Mouse (Mus musculus): ENCODE results near the gene Uqcc1. TPM values are rescaled to one million over a fixed set of nuclear protein-coding genes. Genes with fewer than 3 reads are reported as not detected.

Uqcc1 gene
- polyA plus RNA-seq, 2 experiments = 17.4 to 25.6 TPM

DNA sequence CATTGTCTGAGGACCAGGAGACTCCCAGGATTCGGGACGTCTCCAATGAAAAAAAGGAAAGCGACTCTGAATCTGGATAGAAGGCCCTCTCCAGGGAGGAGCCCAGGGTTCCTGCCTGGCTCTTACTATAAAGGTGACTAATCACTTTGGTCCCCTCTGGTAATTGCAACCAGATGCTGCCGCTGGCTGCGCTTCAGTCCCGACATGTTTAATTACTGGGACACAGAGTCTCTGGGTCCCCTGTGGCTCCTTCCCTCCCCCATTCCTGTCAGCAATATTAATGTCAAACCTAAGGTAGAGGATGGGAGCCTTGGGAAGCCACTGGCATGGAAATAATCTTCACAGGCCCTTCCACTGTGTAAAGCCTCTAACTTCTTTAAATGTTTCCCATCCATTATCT, 19.3 kb upstream of the Uqcc1 start:
- 62% methylated on average over 6 of the region's 6 CpGs for WGBS (ENCODE audit: insufficient replicate concordance)
- DNase-seq (ENCODE audit: low read depth in 3 of 3, low spot score in 3 of 3) = no peak
- Histone ChIP-seq H3K9ac (replicated peaks) (no peak overlapping the region), H3K9me3 (ENCODE audit: control insufficient read depth, low read length) (no peaks in the 10 kb centered on the region), H3K27me3 (ENCODE audit: control insufficient read depth, insufficient read depth, low read length) (no peaks in the 10 kb centered on the region), H3K36me3 (replicated peaks; ENCODE audit: control insufficient read depth, insufficient read depth, low read depth) (no peaks in the 10 kb centered on the region), H3K4me3 (ENCODE audit: insufficient read depth in 1 of 2, low read depth in 2 of 2, low read length in 2 of 2) (no peak overlapping the region), H3K4me1 (replicated peaks; ENCODE audit: control insufficient read depth in 2 of 2, insufficient read depth in 2 of 2, low read length in 1 of 2) (peaks cover 7 to 21% of the 10 kb centered on the region in 2 experiments; a peak in 3 of 4 replicates), H3K27ac (no peak overlapping the region), H3K4me2 (ENCODE audit: low read depth) (no peak overlapping the region)
- TF ChIP-seq CTCF (IDR thresholded peaks at IDR 0.05; ENCODE audit: low read depth) = no peak
- ATAC-seq (ENCODE audit: insufficient read depth) = no peak

DNA sequence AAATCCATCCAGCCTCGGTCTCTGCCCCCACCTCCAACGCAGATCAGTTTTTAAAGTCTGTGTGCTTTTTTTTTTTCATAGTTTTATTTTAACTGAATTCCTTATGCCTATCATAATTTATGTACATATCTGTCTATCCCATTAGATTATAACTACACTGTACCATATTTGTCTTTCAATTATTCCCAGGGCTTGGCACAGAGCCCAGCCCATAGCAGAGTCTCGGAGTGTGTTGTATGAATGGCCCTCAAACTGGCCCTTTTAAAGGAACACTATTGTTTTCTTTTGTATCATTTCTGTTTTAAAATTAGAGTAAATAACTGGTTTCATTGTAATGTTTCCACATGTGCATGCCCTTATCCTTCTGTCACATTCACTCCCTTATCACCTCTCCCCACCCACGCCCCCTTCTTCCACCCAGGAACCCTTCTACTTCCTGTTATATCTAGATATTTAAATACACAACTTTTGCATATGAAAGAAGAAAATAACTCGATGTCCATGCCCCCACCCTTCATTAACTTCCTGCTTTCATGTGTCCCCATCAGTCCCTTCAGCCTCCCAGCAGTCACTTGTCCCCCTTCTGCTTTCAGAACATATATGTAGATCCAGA, 17.4 kb upstream of the Uqcc1 start:
- Histone ChIP-seq H3K4me2 (ENCODE audit: low read depth) (peak overlapping the region; percentile 40), H3K27ac (peak overlapping the region; percentile 4; the same call in 1 of the 2 replicates), H3K4me3 (ENCODE audit: insufficient read depth in 1 of 2, low read depth in 2 of 2, low read length in 2 of 2) (no peak overlapping the region), H3K27me3 (ENCODE audit: control insufficient read depth, insufficient read depth, low read length) (no peaks in the 10 kb centered on the region), H3K9me3 (ENCODE audit: control insufficient read depth, low read length) (no peaks in the 10 kb centered on the region), H3K9ac (replicated peaks) (0 out of 2 replicates have a peak overlapping the region, but pooled peaks have one; percentile 4), H3K4me1 (replicated peaks; ENCODE audit: control insufficient read depth in 2 of 2, insufficient read depth in 2 of 2, low read length in 1 of 2) (peaks cover 7 to 21% of the 10 kb centered on the region in 2 experiments; a peak in 3 of 4 replicates), H3K36me3 (replicated peaks; ENCODE audit: control insufficient read depth, insufficient read depth, low read depth) (no peaks in the 10 kb centered on the region)
- DNase-seq (ENCODE audit: low read depth in 3 of 3, low spot score in 3 of 3) (peak; percentile 40 to 68 (median 58)), ATAC-seq (ENCODE audit: insufficient read depth) (peak; percentile 74)
- WGBS (ENCODE audit: insufficient replicate concordance) = 44% methylated on average over 5 of the region's 5 CpGs
- peak; percentile 56 for TF ChIP-seq EP300 (IDR thresholded peaks at IDR 0.05; ENCODE audit: low read depth)
- no peak for TF ChIP-seq CTCF (IDR thresholded peaks at IDR 0.05; ENCODE audit: low read depth)

GRCm38 (mm10) chr2:155946499-155946898, 16.4 kb upstream of the Uqcc1 start:
- WGBS (ENCODE audit: insufficient replicate concordance) = 53% methylated on average over 4 of the region's 4 CpGs
- no peak for TF ChIP-seq EP300 (IDR thresholded peaks at IDR 0.05; ENCODE audit: low read depth)
- TF ChIP-seq CTCF (IDR thresholded peaks at IDR 0.05; ENCODE audit: low read depth) = no peak
- Histone ChIP-seq H3K27ac (no peak overlapping the region), H3K9ac (replicated peaks) (no peak overlapping the region), H3K27me3 (ENCODE audit: control insufficient read depth, insufficient read depth, low read length) (no peaks in the 10 kb centered on the region), H3K4me3 (ENCODE audit: insufficient read depth in 1 of 2, low read depth in 2 of 2, low read length in 2 of 2) (no peak overlapping the region), H3K9me3 (ENCODE audit: control insufficient read depth, low read length) (no peaks in the 10 kb centered on the region), H3K4me2 (ENCODE audit: low read depth) (no peak overlapping the region), H3K4me1 (replicated peaks; ENCODE audit: control insufficient read depth in 2 of 2, insufficient read depth in 2 of 2, low read length in 1 of 2) (peaks cover 7 to 20% of the 10 kb centered on the region in 2 experiments; a peak in 3 of 4 replicates), H3K36me3 (replicated peaks; ENCODE audit: control insufficient read depth, insufficient read depth, low read depth) (no peaks in the 10 kb centered on the region)
- DNase-seq (ENCODE audit: low read depth in 3 of 3, low spot score in 3 of 3) = no peak
- ATAC-seq (ENCODE audit: insufficient read depth) = peak; percentile 10; the same call in 1 of the 2 replicates

DNA sequence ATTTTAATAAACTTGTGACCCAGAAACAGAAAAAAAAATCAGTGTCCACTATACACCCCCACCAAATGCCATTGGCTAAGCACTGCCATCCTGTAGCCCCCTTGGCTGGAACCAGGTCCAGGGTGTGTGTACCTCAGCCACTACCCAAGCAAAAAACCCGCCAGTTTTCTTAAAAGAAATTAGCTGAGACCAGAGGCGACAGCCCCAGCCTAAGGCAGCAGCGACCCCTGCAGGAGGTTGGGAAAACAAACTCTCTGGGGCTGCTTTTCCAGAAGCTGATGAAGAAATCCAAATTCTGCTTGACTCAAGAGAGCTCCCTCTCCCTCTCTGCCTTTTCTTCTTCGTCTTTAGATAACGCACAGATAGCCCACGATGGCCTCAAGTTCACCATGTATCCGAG, 16.0 kb upstream of the Uqcc1 start:
- 1% methylated on average over 7 of the region's 7 CpGs for WGBS (ENCODE audit: insufficient replicate concordance)
- Histone ChIP-seq H3K4me3 (ENCODE audit: insufficient read depth in 1 of 2, low read depth in 2 of 2, low read length in 2 of 2) (no peak overlapping the region), H3K9ac (replicated peaks) (no peak overlapping the region), H3K4me2 (ENCODE audit: low read depth) (no peak overlapping the region), H3K27me3 (ENCODE audit: control insufficient read depth, insufficient read depth, low read length) (no peaks in the 10 kb centered on the region), H3K9me3 (ENCODE audit: control insufficient read depth, low read length) (no peaks in the 10 kb centered on the region), H3K36me3 (replicated peaks; ENCODE audit: control insufficient read depth, insufficient read depth, low read depth) (no peaks in the 10 kb centered on the region), H3K27ac (no peak overlapping the region), H3K4me1 (replicated peaks; ENCODE audit: control insufficient read depth in 2 of 2, insufficient read depth in 2 of 2, low read length in 1 of 2) (peaks cover 7 to 19% of the 10 kb centered on the region in 2 experiments; a peak in 3 of 4 replicates)
- no peak for TF ChIP-seq EP300 (IDR thresholded peaks at IDR 0.05; ENCODE audit: low read depth)
- TF ChIP-seq CTCF (IDR thresholded peaks at IDR 0.05; ENCODE audit: low read depth) = peak; percentile 90
- ATAC-seq (ENCODE audit: insufficient read depth) (peak; percentile 19; the same call in 1 of the 2 replicates), DNase-seq (ENCODE audit: low read depth in 3 of 3, low spot score in 3 of 3) (peak; percentile 53 to 61 (median 54))

- no peak overlapping the region for H3K27ac ChIP-seq
- no peak for TF ChIP-seq EP300 (IDR thresholded peaks at IDR 0.05; ENCODE audit: low read depth)
- TF ChIP-seq CTCF (IDR thresholded peaks at IDR 0.05; ENCODE audit: low read depth) = no peak
- H3K4me3 ChIP-seq (ENCODE audit: insufficient read depth in 1 of 2, low read depth in 2 of 2, low read length in 2 of 2) = no peak overlapping the region
- 76% methylated on average over 5 of the region's 5 CpGs for WGBS (ENCODE audit: insufficient replicate concordance)
- no peaks in the 10 kb centered on the region for H3K27me3 ChIP-seq (ENCODE audit: control insufficient read depth, insufficient read depth, low read length)
- ATAC-seq (ENCODE audit: insufficient read depth) (no peak), DNase-seq (ENCODE audit: low read depth in 3 of 3, low spot score in 3 of 3) (no peak)
- H3K4me2 ChIP-seq (ENCODE audit: low read depth) = no peak overlapping the region
- H3K4me1 ChIP-seq (replicated peaks; ENCODE audit: control insufficient read depth in 2 of 2, insufficient read depth in 2 of 2, low read length in 1 of 2) = peaks cover 7 to 19% of the 10 kb centered on the region in 2 experiments; a peak in 3 of 4 replicates
- H3K9ac ChIP-seq (replicated peaks) = no peak overlapping the region
- no peaks in the 10 kb centered on the region for H3K9me3 ChIP-seq (ENCODE audit: control insufficient read depth, low read length)
- no peaks in the 10 kb centered on the region for H3K36me3 ChIP-seq (replicated peaks; ENCODE audit: control insufficient read depth, insufficient read depth, low read depth)
Observed at GRCm38 (mm10) chr2:155945580-155945979, 15.5 kb upstream of the Uqcc1 start.
